Mouse (Mus musculus): Measurements from ENCODE around the gene Oxsm. TPM values are rescaled to one million over a fixed set of nuclear protein-coding genes. Genes with fewer than 3 reads are reported as not detected.
A peak's percentile ranks its signal among the peaks of the same experiment; 100 is the strongest.

The Oxsm gene
- polyA plus RNA-seq, 1 experiment from 2014 or later: 2.9 TPM

DNA sequence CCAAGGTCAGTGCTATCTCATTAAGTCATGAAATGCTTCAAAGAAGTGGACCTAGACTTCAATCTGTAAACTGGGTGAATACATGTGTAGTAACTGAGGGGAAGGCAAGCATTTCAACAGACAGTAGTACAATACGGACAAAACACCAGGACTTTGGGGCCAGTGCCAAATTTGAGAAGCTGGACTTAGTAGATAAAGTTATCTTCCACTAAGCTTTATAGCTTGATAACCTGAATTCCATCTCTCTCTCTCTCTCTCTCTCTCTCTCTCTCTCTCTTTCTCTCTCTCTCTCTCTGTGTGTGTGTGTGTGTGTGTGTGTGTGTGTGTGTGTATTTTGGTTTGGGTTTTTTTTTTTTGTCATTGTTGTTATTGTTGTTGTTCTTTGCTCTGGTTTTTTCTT, 4.5 kb downstream of the Oxsm start:
- WGBS: 63% methylated on average over 1 of the region's 1 CpGs
- H3K9me3 ChIP-seq (ENCODE audit: control insufficient read depth, low read length): no peaks in the 10 kb centered on the region
- ATAC-seq: no peak
- H3K27me3 ChIP-seq (replicated peaks; ENCODE audit: control insufficient read depth, insufficient read depth, low read length): no peaks in the 10 kb centered on the region
- no peak overlapping the region for H3K9ac ChIP-seq (ENCODE audit: low read depth, low read length)
- no peak overlapping the region for H3K27ac ChIP-seq (ENCODE audit: low read depth, low read length)
- H3K4me1 ChIP-seq (ENCODE audit: control insufficient read depth, insufficient read depth, low read depth, low read length): peaks cover 19% of the 10 kb centered on the region
- H3K4me3 ChIP-seq (ENCODE audit: low read length): no peak overlapping the region
- no peaks in the 10 kb centered on the region for H3K36me3 ChIP-seq (ENCODE audit: control insufficient read depth, insufficient read depth, low read length)
- no peak overlapping the region for H3K4me2 ChIP-seq (ENCODE audit: low read length)

DNA sequence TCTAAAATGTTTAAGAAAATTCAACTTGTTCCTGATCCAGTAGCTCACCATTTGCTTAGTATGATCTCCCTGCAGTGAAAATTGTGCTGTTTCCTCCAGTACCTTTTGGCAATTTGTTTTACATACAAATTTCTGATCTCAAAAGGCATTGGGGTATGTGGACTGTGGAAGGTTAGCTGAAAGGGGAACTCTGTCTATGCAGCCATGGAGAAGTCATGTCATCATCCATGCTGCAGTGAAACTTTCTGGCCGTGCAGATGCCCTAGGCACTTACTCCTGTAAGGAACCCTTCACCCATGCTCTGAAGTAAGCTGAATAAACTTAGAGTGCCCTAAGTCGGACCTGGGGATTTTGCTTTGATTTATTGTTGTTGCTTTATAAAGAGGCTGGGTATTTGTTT, 5.2 kb downstream of the Oxsm start:
- no peak for ATAC-seq
- H3K4me2 ChIP-seq (ENCODE audit: low read length): no peak overlapping the region
- 57% methylated on average over 2 of the region's 2 CpGs for WGBS

GRCm38 (mm10) chr14:16243603-16244209, 5.9 kb downstream of the Oxsm start:
- H3K4me1 ChIP-seq (ENCODE audit: control insufficient read depth, insufficient read depth, low read depth, low read length): peaks cover 14% of the 10 kb centered on the region
- no peaks in the 10 kb centered on the region for H3K9me3 ChIP-seq (ENCODE audit: control insufficient read depth, low read length)
- peak overlapping the region; percentile 68 for H3K4me3 ChIP-seq (ENCODE audit: low read length)
- peak overlapping the region; percentile 69 for H3K27ac ChIP-seq (ENCODE audit: low read depth, low read length)
- H3K27me3 ChIP-seq (replicated peaks; ENCODE audit: control insufficient read depth, insufficient read depth, low read length): no peaks in the 10 kb centered on the region
- H3K4me2 ChIP-seq (ENCODE audit: low read length): peak overlapping the region; percentile 76
- no peaks in the 10 kb centered on the region for H3K36me3 ChIP-seq (ENCODE audit: control insufficient read depth, insufficient read depth, low read length)
- 24% methylated on average over 10 of the region's 10 CpGs for WGBS
- H3K9ac ChIP-seq (ENCODE audit: low read depth, low read length): peak overlapping the region; percentile 77
- ATAC-seq: peak; percentile 18; the same call in 1 of the 2 replicates

More for the DNA sequence above, 5.2 kb downstream of the Oxsm start:
- Histone ChIP-seq H3K27me3 (replicated peaks; ENCODE audit: control insufficient read depth, insufficient read depth, low read length) (no peaks in the 10 kb centered on the region), H3K9me3 (ENCODE audit: control insufficient read depth, low read length) (no peaks in the 10 kb centered on the region), H3K4me1 (ENCODE audit: control insufficient read depth, insufficient read depth, low read depth, low read length) (peaks cover 15% of the 10 kb centered on the region), H3K4me3 (ENCODE audit: low read length) (no peak overlapping the region), H3K27ac (ENCODE audit: low read depth, low read length) (no peak overlapping the region), H3K9ac (ENCODE audit: low read depth, low read length) (no peak overlapping the region), H3K36me3 (ENCODE audit: control insufficient read depth, insufficient read depth, low read length) (no peaks in the 10 kb centered on the region)

GRCm38 (mm10) chr14:16242947-16243602, 6.5 kb downstream of the Oxsm start:
- Histone ChIP-seq H3K4me1 (ENCODE audit: control insufficient read depth, insufficient read depth, low read depth, low read length) (peaks cover 10% of the 10 kb centered on the region), H3K27me3 (replicated peaks; ENCODE audit: control insufficient read depth, insufficient read depth, low read length) (no peaks in the 10 kb centered on the region), H3K27ac (ENCODE audit: low read depth, low read length) (peak overlapping the region; percentile 69), H3K4me3 (ENCODE audit: low read length) (peak overlapping the region; percentile 68), H3K36me3 (ENCODE audit: control insufficient read depth, insufficient read depth, low read length) (no peaks in the 10 kb centered on the region), H3K9ac (ENCODE audit: low read depth, low read length) (peak overlapping the region; percentile 77), H3K4me2 (ENCODE audit: low read length) (peak overlapping the region; percentile 76), H3K9me3 (ENCODE audit: control insufficient read depth, low read length) (no peaks in the 10 kb centered on the region)
- WGBS: 4% methylated on average over 34 of the region's 34 CpGs
- peak; percentile 96 for ATAC-seq

DNA sequence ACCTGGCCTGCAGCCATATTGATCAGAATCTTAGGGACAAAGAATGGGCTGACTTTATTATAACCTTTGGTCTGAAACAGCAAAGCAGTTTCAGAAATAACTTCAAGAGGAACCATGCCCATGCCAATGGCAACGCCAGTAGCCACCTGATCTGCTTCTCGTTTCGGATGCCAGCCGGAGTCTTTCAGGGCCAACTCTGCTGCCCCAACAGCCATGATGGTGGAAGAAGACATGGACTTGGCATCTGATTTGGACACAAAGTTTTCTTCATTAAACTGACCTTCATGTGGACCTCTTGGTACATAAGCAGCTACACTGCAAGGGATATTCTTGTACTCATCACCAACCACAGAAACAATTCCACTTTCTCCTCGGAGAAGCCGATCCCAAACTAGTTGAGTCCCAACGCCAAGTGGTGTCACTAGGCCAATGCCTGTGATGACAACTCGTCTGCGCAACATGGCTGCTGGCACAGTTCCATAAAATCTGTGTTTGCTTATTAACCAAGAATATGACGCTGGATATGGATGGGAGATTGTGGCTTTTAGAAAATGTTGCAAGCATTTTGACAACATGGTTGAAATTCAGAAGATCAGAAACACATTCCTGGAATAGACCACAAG, 7.3 kb downstream of the Oxsm start:
- no peaks in the 10 kb centered on the region for H3K9me3 ChIP-seq (ENCODE audit: control insufficient read depth, low read length)

GRCm38 (mm10) chr14:16236466-16236865, 13.1 kb downstream of the Oxsm start:
- no peak overlapping the region for H3K27ac ChIP-seq (ENCODE audit: low read depth, low read length)
- ATAC-seq: no peak
- no peaks in the 10 kb centered on the region for H3K9me3 ChIP-seq (ENCODE audit: control insufficient read depth, low read length)
- no peaks in the 10 kb centered on the region for H3K4me1 ChIP-seq (ENCODE audit: control insufficient read depth, insufficient read depth, low read depth, low read length)
- no peak overlapping the region for H3K4me3 ChIP-seq (ENCODE audit: low read length)
- no peaks in the 10 kb centered on the region for H3K27me3 ChIP-seq (replicated peaks; ENCODE audit: control insufficient read depth, insufficient read depth, low read length)
- no peaks in the 10 kb centered on the region for H3K36me3 ChIP-seq (ENCODE audit: control insufficient read depth, insufficient read depth, low read length)
- H3K4me2 ChIP-seq (ENCODE audit: low read length): no peak overlapping the region
- 75% methylated on average over 3 of the region's 3 CpGs for WGBS
- H3K9ac ChIP-seq (ENCODE audit: low read depth, low read length): no peak overlapping the region

More for the DNA sequence above, 7.3 kb downstream of the Oxsm start:
- Histone ChIP-seq H3K4me3 (ENCODE audit: low read length) (no peak overlapping the region; the same call in 1 of the 2 replicates), H3K27ac (ENCODE audit: low read depth, low read length) (no peak overlapping the region), H3K27me3 (replicated peaks; ENCODE audit: control insufficient read depth, insufficient read depth, low read length) (no peaks in the 10 kb centered on the region), H3K9ac (ENCODE audit: low read depth, low read length) (no peak overlapping the region), H3K4me2 (ENCODE audit: low read length) (peak overlapping the region; percentile 76), H3K4me1 (ENCODE audit: control insufficient read depth, insufficient read depth, low read depth, low read length) (peaks cover 10% of the 10 kb centered on the region), H3K36me3 (ENCODE audit: control insufficient read depth, insufficient read depth, low read length) (no peaks in the 10 kb centered on the region)
- no peak for ATAC-seq
- 96% methylated on average over 10 of the region's 10 CpGs for WGBS

DNA sequence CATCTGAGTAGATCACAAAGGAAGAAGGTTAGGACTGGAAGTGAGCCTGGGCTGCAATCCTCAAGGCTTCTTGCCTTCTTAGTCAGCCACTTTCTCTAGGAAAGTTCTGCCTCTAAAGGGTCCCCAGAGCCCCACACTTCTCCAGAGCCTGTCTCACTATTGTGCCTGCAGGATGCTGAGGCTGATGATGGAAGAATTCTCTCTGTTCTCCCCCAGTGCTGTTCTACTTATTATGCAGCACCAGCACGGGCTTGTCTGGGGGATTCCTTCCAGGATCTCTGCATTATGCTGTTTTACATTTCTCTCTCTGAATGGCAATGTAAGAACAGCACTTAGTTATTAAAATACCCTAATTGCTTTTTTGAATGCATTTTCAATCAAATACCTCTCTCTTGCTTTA, 16.1 kb downstream of the Oxsm start:
- Histone ChIP-seq H3K4me3 (ENCODE audit: low read length) (no peak overlapping the region), H3K36me3 (ENCODE audit: control insufficient read depth, insufficient read depth, low read length) (no peaks in the 10 kb centered on the region), H3K9ac (ENCODE audit: low read depth, low read length) (no peak overlapping the region), H3K27me3 (replicated peaks; ENCODE audit: control insufficient read depth, insufficient read depth, low read length) (no peaks in the 10 kb centered on the region), H3K9me3 (ENCODE audit: control insufficient read depth, low read length) (no peaks in the 10 kb centered on the region), H3K27ac (ENCODE audit: low read depth, low read length) (no peak overlapping the region), H3K4me2 (ENCODE audit: low read length) (no peak overlapping the region), H3K4me1 (ENCODE audit: control insufficient read depth, insufficient read depth, low read depth, low read length) (no peaks in the 10 kb centered on the region)
- WGBS: 25% methylated on average over 1 of the region's 1 CpGs
- ATAC-seq: peak; percentile 75

DNA sequence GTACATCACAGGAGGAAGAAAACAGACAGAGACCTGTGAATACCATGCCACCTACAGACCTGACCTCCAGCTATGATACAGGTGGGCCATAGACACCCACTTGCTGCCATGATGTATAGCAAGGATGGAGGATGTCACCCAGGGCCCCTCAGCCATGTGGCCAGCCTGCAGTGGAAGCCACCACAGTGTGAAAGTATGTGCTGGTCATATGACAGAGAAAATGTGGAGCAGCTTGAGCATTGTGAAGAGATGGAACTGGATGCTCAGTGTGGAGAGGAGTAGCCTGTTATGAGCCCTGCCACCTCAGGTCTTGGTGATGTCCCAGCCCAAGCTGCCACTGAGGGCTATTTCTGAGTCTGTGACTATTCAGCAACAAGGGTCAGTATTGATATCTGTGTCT, 19.0 kb downstream of the Oxsm start:
- Histone ChIP-seq H3K27ac (ENCODE audit: low read depth, low read length) (no peak overlapping the region), H3K4me3 (ENCODE audit: low read length) (no peak overlapping the region), H3K36me3 (ENCODE audit: control insufficient read depth, insufficient read depth, low read length) (no peaks in the 10 kb centered on the region), H3K9me3 (ENCODE audit: control insufficient read depth, low read length) (no peaks in the 10 kb centered on the region), H3K27me3 (replicated peaks; ENCODE audit: control insufficient read depth, insufficient read depth, low read length) (no peaks in the 10 kb centered on the region), H3K9ac (ENCODE audit: low read depth, low read length) (no peak overlapping the region), H3K4me2 (ENCODE audit: low read length) (no peak overlapping the region), H3K4me1 (ENCODE audit: control insufficient read depth, insufficient read depth, low read depth, low read length) (no peaks in the 10 kb centered on the region)
- no peak for ATAC-seq

DNA sequence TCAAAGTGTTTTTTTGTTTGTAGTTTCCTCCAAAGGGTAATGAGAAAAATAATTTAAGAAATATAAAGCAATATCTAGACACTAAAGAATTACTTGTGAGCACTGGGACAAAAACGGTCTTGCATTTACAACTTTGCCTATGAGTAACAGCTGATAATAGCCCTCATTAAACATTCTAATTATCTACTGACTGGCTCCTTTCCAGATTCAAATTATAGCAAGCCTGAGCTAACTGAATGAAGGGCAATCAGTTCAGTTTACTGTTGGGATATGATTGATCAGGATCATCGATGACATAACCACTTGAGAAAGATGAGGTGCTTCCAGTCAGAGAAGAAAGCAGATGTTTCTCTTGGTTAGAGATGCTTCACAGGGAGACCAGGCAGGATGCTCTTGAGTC, 20.2 kb downstream of the Oxsm start:
- 56% methylated on average over 2 of the region's 2 CpGs for WGBS
- H3K36me3 ChIP-seq (ENCODE audit: control insufficient read depth, insufficient read depth, low read length): no peaks in the 10 kb centered on the region
- H3K4me1 ChIP-seq (ENCODE audit: control insufficient read depth, insufficient read depth, low read depth, low read length): no peaks in the 10 kb centered on the region
- no peaks in the 10 kb centered on the region for H3K27me3 ChIP-seq (replicated peaks; ENCODE audit: control insufficient read depth, insufficient read depth, low read length)
- no peak overlapping the region for H3K4me2 ChIP-seq (ENCODE audit: low read length)
- H3K9ac ChIP-seq (ENCODE audit: low read depth, low read length): no peak overlapping the region
- H3K27ac ChIP-seq (ENCODE audit: low read depth, low read length): no peak overlapping the region
- H3K4me3 ChIP-seq (ENCODE audit: low read length): no peak overlapping the region
- H3K9me3 ChIP-seq (ENCODE audit: control insufficient read depth, low read length): no peaks in the 10 kb centered on the region
- ATAC-seq: no peak
